Mouse (Mus musculus) cerebellum, adult (tissue): ENCODE data around the gene Arl8b.

Source experiments
- ATAC-seq: cut with Nextera tagmentation; 2 replicates; pipeline ENCODE4 v1.9.2; 2017; ENCODE audit warnings: mild to moderate bottlenecking, moderate library complexity, mixed read lengths; ENCODE audit not compliant: insufficient number of reproducible peaks, low FRiP score, low TSS enrichment

The Arl8b gene

DNA sequence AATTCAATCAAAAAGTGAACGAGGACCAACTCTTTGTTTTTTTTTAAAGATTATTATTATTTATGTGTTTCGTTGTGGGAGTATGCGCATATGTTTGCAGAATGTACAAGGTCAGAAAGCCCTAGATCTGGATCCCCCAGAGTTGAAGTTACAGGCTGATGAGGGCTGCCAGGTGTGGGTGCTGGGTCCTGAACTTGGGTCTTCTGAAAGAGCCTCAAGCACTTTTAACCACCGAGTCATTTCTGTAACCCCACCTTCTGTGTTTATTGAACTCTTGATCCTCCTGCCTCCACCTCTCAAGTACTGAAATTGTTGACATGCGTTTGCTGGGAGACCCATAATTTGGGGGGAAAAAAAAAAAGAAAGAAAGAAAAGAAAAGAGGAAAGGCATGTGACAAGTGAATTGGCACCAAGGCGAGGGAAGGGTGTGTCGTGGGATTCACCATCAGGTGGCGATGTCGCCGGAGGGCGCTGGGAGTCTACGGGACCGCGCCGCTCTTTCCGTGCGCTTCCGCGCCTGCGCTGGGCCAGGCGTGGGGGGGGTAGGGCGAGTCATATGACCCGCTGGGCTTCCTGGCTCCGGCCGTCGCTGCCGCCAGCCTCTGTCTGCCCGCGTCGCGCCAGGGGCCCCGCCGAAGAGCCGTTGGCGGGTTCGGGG, at the start of gene Arl8b:
Arl8b (plus strand) TSS at position 574 of the 658 bp plus-strand sequence.
- peak; percentile 89 for ATAC-seq

DNA sequence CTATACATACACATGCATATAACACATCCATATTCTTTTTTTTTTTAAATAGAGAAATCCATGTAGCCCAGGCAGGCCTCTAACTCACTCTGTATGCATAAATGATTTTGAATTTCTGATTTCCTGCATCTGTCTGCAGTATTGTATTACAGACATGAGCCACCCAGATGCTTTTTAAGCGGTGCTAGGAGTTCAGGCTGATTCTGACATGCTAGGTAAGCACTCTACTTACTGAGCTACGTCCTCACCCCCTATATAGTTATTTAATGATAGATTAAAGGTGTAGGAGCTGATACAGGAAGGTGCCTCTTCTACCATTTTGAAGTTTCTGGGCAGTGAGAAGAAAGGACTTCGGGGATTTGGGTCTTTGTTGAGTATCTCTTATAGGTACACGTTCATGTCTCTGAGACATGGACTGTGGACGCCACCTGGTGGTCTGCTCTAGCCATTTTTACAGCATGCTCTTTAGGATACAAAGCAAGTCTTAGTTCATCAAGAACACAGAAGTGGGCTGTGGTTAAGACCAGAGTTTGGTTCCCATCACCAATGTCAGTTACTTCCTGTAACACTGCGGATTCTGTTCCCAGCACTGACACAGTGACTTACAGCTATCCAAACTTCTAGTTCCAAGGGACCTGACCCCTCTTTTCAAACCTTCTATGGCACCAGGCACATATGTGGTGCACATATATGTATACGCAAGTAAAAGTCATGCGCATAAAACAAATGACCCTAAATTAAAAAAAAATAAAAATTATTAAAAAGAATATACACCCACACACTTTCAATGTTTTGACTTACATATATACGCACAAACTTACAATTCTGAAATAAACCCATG, 46.8 kb upstream of the Arl8b start:
- peak; percentile 74; the same call in 1 of the 2 replicates for ATAC-seq

DNA sequence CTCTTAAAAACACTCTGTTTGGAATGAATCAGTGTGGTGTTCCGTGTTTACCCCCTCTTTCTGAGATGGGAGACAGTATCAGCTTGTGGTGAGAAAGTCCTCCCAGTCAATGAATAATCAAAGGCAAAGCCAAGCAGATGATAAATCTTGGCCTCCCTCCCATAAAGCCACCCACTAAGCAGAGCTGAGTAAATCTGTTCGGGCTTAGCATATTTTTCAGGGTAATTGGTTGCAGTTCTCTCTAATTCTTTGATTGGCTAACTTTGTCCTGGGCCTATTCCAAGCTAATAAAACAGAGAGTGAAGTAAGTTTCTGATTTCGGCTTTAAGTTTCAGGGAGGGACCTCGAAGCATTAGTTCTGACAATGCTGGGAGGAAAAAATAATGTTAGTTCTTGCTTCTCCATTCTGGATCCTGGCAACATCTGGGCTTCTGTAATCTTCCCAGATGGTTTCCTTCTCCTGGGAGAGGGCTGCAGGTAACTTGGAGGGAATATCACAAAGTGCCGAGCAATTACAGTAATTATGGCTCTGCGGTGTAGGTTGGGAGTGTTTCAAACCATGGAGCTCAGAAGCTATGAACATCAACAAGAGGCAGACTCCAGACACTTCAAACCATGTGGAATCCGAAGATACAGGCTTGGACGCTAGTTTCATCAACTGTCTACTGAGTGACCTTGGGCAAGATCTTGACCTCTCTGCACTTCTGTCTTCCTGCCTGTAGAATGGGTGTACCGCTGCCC, 44.3 kb upstream of the Arl8b start:
- ATAC-seq, result no peak

DNA sequence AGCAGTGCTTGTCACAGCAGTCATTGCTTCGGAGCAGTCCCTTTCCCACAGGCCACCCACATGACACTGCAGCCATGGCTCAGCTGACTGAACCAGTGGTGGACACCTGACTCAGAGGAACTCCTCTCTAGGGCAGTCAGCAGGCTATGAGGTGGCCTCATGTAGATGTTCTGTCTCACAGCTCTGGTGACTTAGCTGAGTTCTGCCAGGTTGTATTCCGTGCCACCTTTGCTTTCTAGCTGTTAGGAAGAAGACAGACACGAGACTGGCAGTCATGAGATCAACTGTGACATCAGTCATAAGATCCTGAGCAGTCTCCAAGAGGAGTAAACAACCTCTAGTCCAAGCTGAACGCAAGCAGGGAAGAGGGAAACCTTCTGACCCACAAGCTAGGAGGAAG, 42.3 kb upstream of the Arl8b start:
- ATAC-seq, result no peak

DNA sequence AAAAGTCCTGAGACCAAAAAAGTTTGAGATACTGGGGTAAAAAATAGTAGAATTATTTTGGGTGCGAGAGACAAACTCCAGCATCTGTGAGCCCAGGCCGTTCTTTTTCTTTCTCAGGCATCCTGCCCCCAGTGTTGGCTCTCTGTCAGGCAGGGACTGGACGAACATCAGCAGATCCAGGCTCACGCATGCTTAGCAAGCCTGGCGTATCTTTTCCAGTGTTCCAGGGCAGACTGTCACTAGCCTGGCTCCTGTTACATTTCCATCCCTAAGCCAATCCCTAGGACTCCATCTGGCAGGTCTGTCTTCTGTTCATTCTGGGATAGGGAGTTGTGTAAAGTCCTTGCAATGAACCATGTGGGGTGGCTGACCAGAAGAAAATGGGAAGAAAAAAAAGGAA, 39.2 kb upstream of the Arl8b start:
- ATAC-seq, result no peak

DNA sequence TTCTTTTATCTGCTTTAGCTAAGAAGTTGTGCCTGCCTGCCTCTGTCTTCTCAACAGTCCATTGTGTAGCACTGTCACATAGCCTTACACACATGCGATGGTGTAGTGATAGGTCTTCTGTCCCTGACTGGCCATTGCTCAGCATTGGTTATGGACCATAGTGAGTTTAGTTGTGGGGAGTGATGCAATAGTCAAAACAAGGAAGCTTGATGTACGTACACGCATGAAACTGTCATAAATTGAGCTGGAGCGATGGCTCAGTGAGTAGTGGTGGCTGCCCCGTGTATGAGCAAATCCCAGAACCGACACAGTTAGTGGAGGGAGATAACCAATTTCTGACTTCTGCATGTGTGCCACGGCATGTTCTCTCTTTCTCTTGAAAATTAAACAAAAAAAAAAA, 31.6 kb upstream of the Arl8b start:
- no peak for ATAC-seq

DNA sequence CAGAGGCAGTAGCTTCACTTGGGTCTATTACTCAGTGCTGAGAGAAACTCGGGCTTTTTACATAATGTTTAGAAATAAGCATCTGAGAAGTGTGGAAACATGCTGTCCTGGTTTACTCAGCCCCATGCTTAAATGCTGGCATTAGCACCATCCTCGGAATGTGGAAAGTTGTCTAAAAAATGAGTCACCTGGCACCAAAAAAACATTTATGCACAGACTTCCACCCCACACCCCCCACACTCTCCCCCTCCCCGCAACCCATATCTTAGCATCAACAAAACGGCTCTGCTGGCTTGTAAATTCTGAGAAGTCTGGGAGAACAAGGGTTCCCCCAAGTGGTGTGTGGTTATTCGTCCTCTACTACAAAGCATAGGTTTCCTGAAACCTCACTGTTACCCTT, 30.5 kb upstream of the Arl8b start:
- ATAC-seq, result no peak

DNA sequence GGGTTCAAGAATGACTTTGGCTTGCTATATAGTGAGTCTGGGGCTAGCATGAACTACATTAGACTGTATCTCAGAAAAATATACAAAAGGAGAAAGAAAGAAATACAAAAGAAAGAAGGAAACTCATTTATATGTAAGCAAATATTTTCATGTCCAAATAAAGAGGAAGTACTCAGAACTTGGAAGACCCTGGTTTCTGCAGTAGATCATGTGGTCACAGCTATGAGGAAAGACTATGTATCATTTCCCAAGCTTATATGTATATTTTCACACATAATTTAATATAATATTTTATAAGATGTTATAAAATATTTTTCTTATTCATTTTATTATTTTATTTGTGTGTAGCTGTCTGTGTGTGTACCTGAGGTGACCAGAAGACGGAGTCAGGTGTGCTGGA, 29.4 kb upstream of the Arl8b start:
- no peak for ATAC-seq

DNA sequence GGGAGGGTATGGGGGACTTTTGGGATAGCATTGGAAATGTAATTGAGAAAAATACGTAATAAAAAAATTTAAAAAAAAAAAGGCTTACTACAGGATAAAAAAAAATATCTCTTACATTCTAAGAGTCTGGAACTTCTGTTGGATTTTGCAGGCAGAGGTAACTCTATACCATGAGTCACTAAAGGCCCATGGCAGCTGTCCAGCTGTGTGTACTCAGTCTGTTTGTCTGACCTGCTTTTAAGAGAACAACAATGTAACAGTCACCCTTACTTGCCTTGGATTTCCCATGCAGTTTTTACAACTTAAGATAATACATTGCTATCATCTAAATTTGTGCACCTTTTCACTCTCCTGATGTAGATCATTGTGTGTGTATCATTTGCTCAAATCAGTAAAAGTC, 28.5 kb upstream of the Arl8b start:
- ATAC-seq, result no peak

DNA sequence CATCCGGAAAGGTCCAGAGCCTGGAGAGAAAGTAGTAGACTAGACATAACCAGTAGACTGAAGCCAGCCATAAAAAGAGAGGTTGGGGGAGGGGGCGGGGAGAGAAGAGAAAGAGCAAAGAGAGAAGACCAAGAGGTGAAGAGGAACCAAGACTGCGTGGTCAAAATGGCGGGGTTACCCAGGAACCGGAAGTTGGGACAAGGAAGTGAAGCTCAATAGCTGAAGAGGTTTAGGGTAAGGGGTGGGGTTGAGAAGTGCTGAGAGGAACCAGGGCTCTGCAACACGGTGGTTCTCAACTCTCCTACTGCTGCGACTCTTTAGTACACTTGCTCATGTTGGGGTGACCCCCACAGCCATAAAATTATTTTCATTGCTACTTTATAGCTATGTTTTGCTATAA, 27.0 kb upstream of the Arl8b start:
- no peak for ATAC-seq

DNA sequence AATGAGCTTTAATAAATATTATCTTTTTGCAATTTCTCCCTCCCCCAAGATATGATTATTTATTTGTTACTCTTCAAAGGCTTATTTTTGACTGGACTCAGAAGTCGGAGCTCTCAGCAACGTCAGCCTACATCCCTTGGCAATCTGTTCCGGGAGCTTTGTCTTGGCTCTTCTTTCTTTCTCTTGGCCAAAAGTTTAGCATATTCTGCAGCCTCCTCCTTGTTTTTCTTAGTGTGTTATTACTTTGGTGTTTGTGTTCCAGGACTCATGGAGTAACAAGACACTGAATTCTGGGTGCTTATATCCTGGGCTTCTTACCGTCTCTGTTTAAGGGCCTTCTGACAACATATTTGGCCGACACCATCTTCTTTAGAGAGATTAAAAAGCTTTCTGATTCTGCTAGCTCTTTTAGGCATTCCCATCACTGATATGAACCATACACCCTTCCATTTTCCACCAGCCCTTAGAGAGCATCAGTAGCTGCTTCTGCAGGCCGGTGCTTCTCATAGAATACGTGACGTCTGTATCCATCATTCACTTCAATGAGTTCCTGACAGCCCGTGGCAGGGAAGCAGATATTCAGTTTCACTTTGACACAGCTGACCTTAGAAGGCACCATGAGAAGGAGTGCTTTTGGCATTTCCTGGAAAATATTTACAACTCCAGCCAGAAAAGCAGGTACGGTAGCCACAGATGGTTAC, 23.8 kb upstream of the Arl8b start:
- peak; percentile 56; the same call in 1 of the 2 replicates for ATAC-seq

DNA sequence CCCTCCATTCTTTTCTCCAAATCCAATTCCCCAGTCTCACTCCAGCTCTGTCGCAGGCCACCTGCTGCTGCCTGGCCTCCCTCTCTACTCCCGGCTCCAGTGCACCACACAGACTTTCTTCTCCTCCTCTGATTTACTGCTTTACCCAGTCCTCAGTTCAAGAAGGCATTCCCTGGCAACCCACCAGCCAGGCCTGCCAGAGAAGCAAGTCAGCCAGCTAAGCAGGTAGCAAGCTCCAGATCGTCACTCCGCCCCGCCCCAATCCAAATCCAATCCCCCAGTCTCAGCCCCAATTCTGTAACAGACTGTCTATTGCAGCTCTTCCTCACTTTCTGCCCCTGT, 23.2 kb upstream of the Arl8b start:
- ATAC-seq, result peak; percentile 67

DNA sequence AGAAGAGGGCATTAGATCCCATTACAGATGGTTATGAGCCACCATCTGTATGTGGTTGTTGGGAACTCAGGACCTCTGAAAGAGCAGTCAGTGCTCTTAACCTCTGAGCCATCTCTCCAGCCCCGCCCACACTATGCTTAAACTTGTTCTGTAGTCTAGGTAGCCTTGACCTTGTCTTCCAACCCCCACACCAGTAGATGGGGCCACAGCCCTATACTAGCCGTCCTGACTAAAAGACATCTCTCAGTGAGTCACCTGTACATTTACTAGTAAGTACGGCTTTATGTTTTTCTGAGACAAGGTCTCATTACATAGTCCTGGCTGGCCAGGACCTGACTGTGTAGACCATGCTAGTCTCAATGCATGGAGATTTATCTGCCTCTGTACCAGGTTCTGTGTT, 12.0 kb upstream of the Arl8b start:
- ATAC-seq, result no peak

DNA sequence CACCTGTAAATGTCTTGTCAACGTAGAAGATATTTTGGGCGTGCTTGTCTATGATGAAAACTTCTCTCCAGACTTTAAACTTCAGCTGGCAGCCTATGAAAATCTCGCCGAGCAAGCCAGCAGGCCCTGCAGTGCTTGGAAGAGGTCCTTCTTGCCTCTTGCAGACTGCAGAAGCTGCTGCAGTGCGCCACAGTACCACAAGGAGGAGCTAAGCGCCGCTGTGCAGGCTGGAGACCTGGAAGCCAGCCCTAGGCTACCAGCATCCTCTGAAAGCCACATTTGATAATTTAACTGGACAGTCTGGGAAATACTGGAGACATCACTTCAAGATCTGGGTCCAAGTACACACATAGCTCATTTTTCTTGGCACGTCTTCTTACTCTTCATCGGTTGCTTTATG, 10.0 kb upstream of the Arl8b start:
- peak; percentile 88 for ATAC-seq

DNA sequence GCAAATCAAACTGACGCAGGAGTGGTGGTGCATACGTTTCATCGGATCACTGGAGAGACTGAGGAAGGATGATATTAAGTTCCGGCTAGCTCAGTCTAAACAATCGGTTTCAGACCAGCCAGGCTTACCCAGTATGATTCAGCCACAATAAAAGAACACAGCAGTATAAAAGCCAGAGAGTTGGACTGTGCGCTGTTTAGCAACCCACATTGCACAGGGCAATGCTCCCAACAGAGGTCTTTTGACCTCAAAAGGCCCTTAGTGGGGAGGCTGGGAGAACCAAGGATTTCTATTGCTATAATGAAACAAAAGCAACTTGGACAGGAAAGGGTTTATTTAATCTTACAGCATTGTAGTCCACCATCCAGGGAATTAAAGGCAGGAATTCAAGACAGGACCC, 9.4 kb upstream of the Arl8b start:
- no peak for ATAC-seq

DNA sequence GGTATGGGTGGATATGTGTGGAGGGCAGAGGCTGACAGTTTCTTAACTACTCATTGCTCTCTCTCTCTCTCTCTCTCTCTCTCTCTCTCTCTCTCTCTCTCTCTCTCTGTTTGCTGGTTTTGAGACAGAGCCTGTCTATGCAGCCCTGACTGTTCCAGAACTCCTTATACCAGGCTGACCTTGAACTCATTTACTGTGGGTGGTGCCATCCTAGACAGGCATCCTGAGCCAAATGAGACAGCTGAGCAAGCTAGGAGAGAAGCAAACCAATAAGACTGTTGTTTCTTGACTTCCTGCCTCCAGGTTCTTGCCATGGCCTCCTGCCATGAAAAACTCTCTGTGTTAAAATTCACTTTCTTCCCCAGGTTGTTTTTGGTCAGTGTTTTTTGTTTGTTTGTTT, 6.6 kb upstream of the Arl8b start:
- ATAC-seq, result no peak

DNA sequence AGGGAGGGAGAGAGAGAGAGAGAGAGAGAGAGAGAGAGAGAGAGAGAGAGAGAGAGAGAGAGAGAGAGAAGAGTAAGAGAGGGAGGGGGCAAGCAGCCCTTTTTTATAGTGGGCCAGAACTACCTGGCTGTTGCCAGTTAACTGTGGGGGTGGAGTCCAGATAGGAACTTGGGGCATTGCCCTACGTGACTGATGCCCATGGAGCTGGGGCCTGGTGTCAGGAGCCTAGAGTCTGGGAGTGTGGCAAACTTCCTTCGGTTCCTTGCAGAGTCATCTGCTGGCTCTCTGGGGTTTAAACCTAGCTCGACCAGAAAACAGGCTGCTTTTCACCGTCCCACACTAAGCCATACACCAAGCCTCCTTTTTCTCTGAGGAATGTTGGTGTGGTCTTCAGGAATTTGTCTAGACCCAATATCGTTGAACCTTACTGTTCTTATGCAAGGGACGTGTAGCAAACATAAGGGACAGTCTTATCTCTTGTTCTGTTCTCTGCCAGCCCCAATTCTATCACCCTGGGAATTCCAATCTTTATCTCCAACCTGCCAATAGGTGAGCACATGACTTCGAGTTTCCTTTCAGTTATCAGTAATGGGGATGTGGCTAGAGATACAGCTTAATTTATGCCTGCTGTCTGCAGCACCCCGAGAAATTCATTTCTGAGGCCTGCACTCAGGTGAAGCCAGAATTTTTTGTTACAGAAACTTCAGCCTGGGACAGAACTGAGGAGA, 5.2 kb upstream of the Arl8b start:
- ATAC-seq, result no peak

DNA sequence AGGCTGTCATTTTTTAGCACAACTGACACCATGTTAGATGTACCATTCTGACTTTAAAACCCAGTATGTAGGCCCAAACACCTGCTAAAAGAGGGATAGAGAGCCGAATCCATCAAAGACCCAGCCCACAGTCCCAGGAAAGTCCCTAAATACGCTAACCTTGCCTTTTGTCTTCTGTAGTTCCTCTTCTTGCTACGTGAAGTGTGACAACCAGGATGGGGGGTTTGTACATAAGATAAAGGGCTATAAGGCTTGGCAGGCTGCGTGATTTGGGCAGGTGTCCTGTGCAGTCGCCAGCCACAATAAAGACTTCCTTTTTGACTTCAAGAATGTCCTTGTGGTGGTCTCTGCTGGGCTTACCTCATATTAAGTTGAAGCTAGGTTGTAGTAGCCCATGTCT, 4.5 kb upstream of the Arl8b start:
- ATAC-seq, result no peak

DNA sequence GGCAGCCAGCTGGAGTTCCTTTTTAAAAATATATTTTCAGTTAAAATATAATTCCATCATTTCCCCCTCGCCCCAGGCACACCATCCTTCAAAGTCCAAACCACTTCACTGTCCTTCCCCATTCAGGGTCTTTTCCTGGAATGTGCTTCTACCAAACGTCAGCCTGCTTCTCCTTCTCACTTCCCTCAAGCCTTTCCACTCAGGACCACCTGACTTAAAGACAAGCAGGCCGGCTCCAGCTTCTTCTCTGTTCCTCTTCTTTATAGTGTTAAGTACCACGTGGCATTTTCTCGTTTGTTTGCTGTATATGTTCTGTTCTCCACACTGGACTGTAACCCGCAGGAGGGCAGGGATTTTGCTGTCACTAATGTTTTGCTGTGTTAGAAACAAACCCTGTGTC, 1.0 kb upstream of the Arl8b start:
- ATAC-seq, result no peak

DNA sequence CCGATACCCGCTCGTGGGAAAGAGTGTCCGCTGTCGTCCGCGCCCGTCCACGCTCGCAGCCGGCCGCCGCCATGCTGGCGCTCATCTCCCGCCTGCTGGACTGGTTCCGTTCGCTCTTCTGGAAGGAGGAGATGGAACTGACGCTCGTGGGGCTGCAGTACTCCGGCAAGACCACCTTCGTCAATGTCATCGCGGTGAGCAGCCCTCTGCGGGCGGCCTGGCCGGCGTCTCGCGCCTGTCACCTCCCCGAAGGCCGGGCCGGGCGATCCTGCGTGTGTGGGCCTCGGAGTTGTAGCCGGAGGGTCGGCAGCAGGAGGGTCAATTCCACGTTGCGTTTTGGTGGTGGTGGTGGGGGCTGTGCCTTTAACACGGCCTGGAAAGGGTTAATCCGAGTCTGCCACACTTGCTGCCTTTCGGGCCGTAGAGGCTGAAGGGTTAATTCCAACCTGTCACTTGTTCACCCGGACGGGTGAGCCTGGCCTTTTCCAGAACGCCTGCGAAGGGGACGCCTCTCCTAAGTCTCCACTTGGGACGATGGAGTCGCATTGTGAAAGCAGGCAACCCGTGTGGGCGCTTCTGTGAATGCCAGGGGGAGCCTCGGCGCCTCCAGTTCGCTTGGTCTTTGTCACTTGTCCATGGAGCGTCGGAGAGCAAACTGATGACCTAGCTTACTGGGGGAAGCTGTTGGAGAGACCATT, 434 bp downstream of the Arl8b start:
- peak; percentile 53 for ATAC-seq
